Mouse (Mus musculus) stomach, embryonic 15.5 days (tissue): ENCODE data around the gene Grin2b. TPM values are rescaled to one million over a fixed set of nuclear protein-coding genes. Genes with fewer than 3 reads are reported as not detected.

Experiments used
- ATAC-seq: fragments of 200-750 bp; cut with Nextera tagmentation; 2 replicates; pipeline ENCODE4 v1.8.0; 2017; ENCODE audit warnings: low read depth, moderate number of reproducible peaks, moderate TSS enrichment; ENCODE audit not compliant: insufficient read depth, low FRiP score
- H3K27ac ChIP-seq: fragments of 300-500 bp; sonication (generic); 2 replicates; pipeline ENCODE4 v1.5.1; 2015; ENCODE audit warnings: mild to moderate bottlenecking, inconsistent platforms
- H3K27me3 ChIP-seq: fragments of 300-500 bp; sonication (generic); replicated peaks from 2 replicates; pipeline ENCODE4 v1.6.1; 2015; ENCODE audit warnings: inconsistent platforms
- H3K36me3 ChIP-seq: fragments of 300-500 bp; sonication (generic); 2 replicates; pipeline ENCODE4 v1.6.1; 2015; ENCODE audit warnings: inconsistent platforms
- H3K4me1 ChIP-seq: fragments of 300-500 bp; sonication (generic); 2 replicates; pipeline ENCODE4 v1.6.1; 2015; ENCODE audit warnings: inconsistent platforms
- H3K4me2 ChIP-seq: fragments of 300-500 bp; sonication (generic); 2 replicates; pipeline ENCODE4 v1.6.1; 2015; ENCODE audit warnings: mild to moderate bottlenecking, inconsistent platforms
- H3K4me3 ChIP-seq: fragments of 300-500 bp; sonication (generic); replicated peaks from 2 replicates; pipeline ENCODE4 v1.5.1; 2015; ENCODE audit warnings: inconsistent platforms
- H3K9ac ChIP-seq: fragments of 300-500 bp; sonication (generic); 2 replicates; pipeline ENCODE4 v1.6.1; 2015; ENCODE audit warnings: inconsistent platforms
- H3K9me3 ChIP-seq: fragments of 300-500 bp; sonication (generic); 2 replicates; pipeline ENCODE4 v1.6.1; 2016; ENCODE audit warnings: inconsistent platforms
- WGBS: fragments of 180-500 bp; shearing (Covaris S2); methylation state at CpG from one replicate; pipeline ENCODE4 v1.1.7; 2015; 5-methylcytosine and 5-hydroxymethylcytosine counted together
- polyA plus RNA-seq: library from polyadenylated mRNA; unstranded; fragments of >200 nt; fragmentation: Nextera tagmentation; extraction: Ambion mirVana; gene quantifications from 2 replicates; pipeline ENCODE4 v1.2.1, GENCODE M21; 2015

Grin2b gene
- polyA plus RNA-seq, 1 experiment from 2014 or later, result 0.83 TPM

GRCm38 (mm10) chr6:136079991-136080734 lies 93.1 kb downstream of the Grin2b start:
- Histone ChIP-seq H3K36me3 (no peaks in the 10 kb centered on the region), H3K9me3 (no peaks in the 10 kb centered on the region), H3K9ac (no peak overlapping the region), H3K4me2 (no peak overlapping the region), H3K27ac (no peak overlapping the region), H3K4me3 (no peak overlapping the region), H3K27me3 (no peaks in the 10 kb centered on the region), H3K4me1 (no peaks in the 10 kb centered on the region)
- WGBS, result 61% methylated on average over 17 of the region's 17 CpGs
- ATAC-seq, result no peak

DNA sequence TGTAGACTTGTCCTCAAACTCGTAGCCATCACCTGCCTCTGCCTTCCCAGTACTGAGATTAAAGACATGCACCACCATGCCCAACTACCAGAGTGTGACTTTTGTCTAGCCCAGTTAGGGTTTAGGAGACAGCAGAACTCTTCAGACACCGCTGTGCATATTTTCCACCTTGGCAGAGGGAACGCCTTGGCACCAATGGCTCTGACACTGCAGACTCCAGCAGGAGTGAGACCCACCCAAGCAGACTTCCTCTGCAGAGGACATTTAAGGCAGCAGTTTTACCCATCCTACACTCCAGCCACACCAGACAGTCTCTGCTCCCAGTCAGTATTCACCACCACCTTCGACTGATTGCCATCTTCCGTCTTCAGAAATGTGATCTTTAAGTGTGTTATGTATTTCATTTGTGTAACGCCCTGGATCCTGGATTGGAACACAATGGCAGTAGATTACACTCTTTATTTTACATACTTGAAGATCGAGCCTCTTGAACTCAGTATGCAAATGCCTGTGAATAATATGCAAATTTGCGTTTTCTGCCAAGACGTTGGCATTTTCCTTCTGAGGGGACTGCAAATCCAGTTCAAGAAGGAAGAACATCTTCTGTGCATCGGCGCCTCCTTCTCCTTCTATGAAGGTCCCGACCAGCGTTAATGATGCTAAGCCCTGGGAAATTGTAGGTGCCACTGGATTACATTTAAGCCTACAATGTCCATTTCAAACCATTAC lies 100.8 kb downstream of the Grin2b start:
- ATAC-seq, result no peak
- WGBS, result 89% methylated on average over 13 of the region's 13 CpGs
- Histone ChIP-seq H3K27ac (no peak overlapping the region), H3K4me1 (no peaks in the 10 kb centered on the region), H3K27me3 (no peaks in the 10 kb centered on the region), H3K36me3 (no peaks in the 10 kb centered on the region), H3K4me3 (no peak overlapping the region), H3K9ac (no peak overlapping the region), H3K4me2 (no peak overlapping the region), H3K9me3 (no peaks in the 10 kb centered on the region)

DNA sequence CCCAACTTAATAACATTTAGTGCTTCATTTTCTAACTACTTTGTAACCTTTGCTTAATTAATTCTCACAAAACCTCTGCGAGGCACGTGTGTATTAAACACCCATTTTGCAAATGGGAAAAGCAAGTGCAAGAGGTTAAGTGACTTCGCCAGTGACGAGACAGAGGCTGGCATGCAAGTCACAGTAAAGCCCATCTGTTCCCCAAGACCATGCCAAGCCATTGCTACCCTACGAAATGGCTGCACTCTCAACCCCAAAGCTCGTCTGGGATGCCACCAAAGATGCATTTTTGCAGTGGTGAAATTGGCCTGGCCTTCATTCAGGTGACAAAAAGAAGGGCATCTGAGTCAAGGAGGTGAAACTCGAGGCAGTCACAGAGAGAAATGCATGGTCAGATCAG lies 103.2 kb downstream of the Grin2b start:
- WGBS, result 84% methylated on average over 7 of the region's 7 CpGs
- H3K36me3 ChIP-seq, result no peaks in the 10 kb centered on the region
- no peaks in the 10 kb centered on the region for H3K27me3 ChIP-seq
- H3K4me3 ChIP-seq, result no peak overlapping the region
- no peak overlapping the region for H3K27ac ChIP-seq
- no peaks in the 10 kb centered on the region for H3K4me1 ChIP-seq
- no peak overlapping the region for H3K9ac ChIP-seq
- H3K4me2 ChIP-seq, result no peak overlapping the region
- no peak for ATAC-seq
- H3K9me3 ChIP-seq, result no peaks in the 10 kb centered on the region

DNA sequence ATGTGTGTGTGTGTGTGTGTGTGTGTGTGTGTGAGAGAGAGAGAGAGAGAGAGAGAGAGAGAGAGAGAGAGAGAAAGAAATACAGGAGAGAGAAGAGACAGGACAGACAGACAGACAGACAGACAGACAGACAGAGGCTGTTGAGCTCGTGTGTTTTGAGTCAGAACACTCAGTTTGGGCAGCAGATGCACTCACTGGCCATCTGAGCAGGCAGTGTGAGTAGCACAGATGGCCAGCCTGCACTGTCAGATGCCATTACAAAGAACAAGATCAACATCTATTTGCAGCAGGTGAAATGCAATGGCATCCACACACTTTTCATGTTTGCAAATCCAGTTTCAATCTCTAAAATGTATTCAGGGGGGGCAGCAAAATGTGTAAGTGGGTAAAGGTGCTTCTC lies 120.0 kb downstream of the Grin2b start:
- H3K4me1 ChIP-seq, result no peaks in the 10 kb centered on the region
- no peaks in the 10 kb centered on the region for H3K9me3 ChIP-seq
- no peak overlapping the region for H3K4me2 ChIP-seq
- no peak overlapping the region for H3K27ac ChIP-seq
- no peaks in the 10 kb centered on the region for H3K36me3 ChIP-seq
- no peak overlapping the region for H3K4me3 ChIP-seq
- WGBS, result 20% methylated on average over 1 of the region's 1 CpGs
- no peak overlapping the region for H3K9ac ChIP-seq
- ATAC-seq, result no peak
- H3K27me3 ChIP-seq, result no peaks in the 10 kb centered on the region

DNA sequence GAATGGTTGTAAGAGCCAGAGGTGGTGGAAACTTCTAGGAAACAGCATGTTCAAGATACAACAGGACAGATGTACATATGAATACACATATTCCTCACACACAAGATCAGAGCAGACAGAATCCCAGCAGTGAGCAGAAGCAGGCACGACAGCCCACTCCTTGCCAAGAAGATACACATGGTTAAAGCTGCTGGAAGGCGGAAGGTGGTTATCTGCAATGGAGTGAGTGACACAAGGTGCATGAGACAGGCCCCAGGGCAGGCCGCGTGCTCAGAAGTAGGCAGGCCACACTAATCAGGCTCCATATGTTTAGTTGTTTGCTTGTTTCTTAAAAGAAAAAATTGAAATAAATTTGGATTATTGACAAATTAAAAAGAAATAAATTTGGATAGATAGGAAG lies 123.0 kb downstream of the Grin2b start:
- Histone ChIP-seq H3K4me2 (no peak overlapping the region), H3K27ac (no peak overlapping the region), H3K4me1 (no peaks in the 10 kb centered on the region), H3K4me3 (no peak overlapping the region), H3K9ac (no peak overlapping the region), H3K9me3 (no peaks in the 10 kb centered on the region), H3K27me3 (no peaks in the 10 kb centered on the region), H3K36me3 (no peaks in the 10 kb centered on the region)
- 79% methylated on average over 4 of the region's 4 CpGs for WGBS
- no peak for ATAC-seq

GRCm38 (mm10) chr6:136048084-136048483 lies 125.2 kb downstream of the Grin2b start:
- no peak for ATAC-seq
- no peak overlapping the region for H3K27ac ChIP-seq
- no peak overlapping the region for H3K4me3 ChIP-seq
- H3K4me2 ChIP-seq, result no peak overlapping the region
- H3K36me3 ChIP-seq, result no peaks in the 10 kb centered on the region
- no peaks in the 10 kb centered on the region for H3K27me3 ChIP-seq
- 83% methylated on average over 2 of the region's 2 CpGs for WGBS
- H3K9me3 ChIP-seq, result no peaks in the 10 kb centered on the region
- H3K4me1 ChIP-seq, result no peaks in the 10 kb centered on the region
- no peak overlapping the region for H3K9ac ChIP-seq

GRCm38 (mm10) chr6:136046091-136046490 lies 127.2 kb downstream of the Grin2b start:
- Histone ChIP-seq H3K36me3 (no peaks in the 10 kb centered on the region), H3K9ac (no peak overlapping the region), H3K4me3 (no peak overlapping the region), H3K27me3 (no peaks in the 10 kb centered on the region), H3K4me1 (no peaks in the 10 kb centered on the region), H3K27ac (no peak overlapping the region), H3K9me3 (no peaks in the 10 kb centered on the region), H3K4me2 (no peak overlapping the region)
- WGBS, result 76% methylated on average over 7 of the region's 7 CpGs
- ATAC-seq, result no peak

DNA sequence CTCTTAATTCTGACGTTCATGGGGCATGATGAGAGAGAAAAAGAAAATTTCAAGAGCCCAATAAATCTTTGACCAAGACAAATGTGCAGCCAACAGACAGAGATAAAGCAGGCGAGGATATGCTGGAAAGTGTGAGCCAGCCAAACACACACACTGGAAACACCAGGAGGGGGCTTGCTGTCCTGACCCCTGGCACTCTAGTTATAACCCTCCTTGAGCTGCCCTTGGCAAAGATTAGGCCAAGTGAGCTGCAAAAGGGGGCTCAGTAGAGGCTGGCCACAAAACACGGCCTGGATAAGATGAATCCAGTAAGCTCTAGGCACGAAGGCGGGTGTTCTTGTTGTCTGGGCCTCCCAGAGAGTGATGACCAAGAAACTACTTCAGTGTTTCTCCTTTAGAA lies 128.8 kb downstream of the Grin2b start:
- H3K9me3 ChIP-seq, result no peaks in the 10 kb centered on the region
- no peaks in the 10 kb centered on the region for H3K4me1 ChIP-seq
- 72% methylated on average over 5 of the region's 5 CpGs for WGBS
- no peaks in the 10 kb centered on the region for H3K36me3 ChIP-seq
- H3K9ac ChIP-seq, result no peak overlapping the region
- H3K27ac ChIP-seq, result no peak overlapping the region
- no peak overlapping the region for H3K4me2 ChIP-seq
- no peaks in the 10 kb centered on the region for H3K27me3 ChIP-seq
- no peak for ATAC-seq
- no peak overlapping the region for H3K4me3 ChIP-seq

DNA sequence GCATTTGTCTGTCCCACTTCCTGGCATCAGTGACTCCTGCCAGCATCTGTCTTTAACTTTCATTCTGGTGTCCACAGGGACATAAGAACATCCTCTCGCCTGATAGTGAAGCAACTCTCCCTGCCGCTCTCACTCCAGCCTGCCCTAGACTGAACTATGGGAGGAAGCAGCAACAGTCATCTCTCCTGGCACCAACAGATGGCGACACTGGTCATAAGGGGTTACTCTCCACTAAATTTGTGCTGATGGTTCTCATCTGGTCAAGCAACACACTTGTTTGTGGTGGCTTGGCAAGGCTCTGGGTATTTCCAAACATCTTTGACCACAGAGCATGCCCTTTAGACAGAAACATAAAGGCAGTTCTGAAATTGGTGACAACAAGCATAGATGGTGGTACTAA lies 130.9 kb downstream of the Grin2b start:
- ATAC-seq, result no peak
- WGBS, result 83% methylated on average over 3 of the region's 3 CpGs
- H3K27me3 ChIP-seq, result no peaks in the 10 kb centered on the region
- H3K4me2 ChIP-seq, result no peak overlapping the region
- H3K27ac ChIP-seq, result no peak overlapping the region
- H3K9ac ChIP-seq, result no peak overlapping the region
- no peaks in the 10 kb centered on the region for H3K36me3 ChIP-seq
- H3K9me3 ChIP-seq, result no peaks in the 10 kb centered on the region
- H3K4me3 ChIP-seq, result no peak overlapping the region
- no peaks in the 10 kb centered on the region for H3K4me1 ChIP-seq

- Histone ChIP-seq H3K27me3 (no peaks in the 10 kb centered on the region), H3K4me2 (no peak overlapping the region), H3K27ac (no peak overlapping the region), H3K9ac (no peak overlapping the region), H3K4me3 (no peak overlapping the region), H3K36me3 (no peaks in the 10 kb centered on the region), H3K9me3 (no peaks in the 10 kb centered on the region), H3K4me1 (no peaks in the 10 kb centered on the region)
- no peak for ATAC-seq
- WGBS, result 88% methylated on average over 8 of the region's 8 CpGs
Observed at GRCm38 (mm10) chr6:136041821-136042220, 131.5 kb downstream of the Grin2b start.

- WGBS, result 69% methylated on average over 3 of the region's 3 CpGs
- no peak overlapping the region for H3K27ac ChIP-seq
- no peak for ATAC-seq
Observed at GRCm38 (mm10) chr6:136040931-136041330, 132.4 kb downstream of the Grin2b start.

DNA sequence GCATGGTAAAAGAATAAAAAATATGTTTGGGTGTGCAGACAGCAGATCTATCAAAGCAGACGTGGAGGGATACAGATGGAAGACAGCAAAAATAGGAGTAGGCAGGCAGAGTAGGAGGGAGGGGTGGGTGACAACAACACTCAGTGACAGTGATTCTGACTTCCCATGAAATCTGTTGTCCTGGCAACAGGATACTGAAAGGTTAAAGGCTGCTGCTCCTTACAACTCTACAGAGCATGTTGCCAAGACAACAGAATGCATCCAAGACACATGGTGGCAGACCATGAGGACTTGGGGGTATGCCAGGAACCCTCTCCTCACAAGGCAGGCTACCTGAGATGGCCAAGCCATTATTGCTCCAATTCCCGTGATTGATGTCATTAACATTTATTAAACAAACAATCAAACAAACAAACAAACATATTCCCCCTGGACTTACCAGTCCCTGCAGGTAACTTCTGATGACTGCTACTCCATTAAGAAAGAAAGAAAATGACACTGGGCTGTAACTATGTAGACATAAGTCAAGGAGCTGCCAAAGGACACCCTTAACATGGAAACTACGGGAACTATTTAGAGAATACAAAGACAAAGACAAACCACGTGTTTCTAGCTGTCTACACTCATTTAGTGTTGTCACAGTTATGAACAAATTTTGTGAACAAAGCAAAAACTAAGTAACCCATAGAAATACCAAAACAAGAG lies 143.9 kb downstream of the Grin2b start:
- WGBS, result 69% methylated on average over 4 of the region's 4 CpGs
- Histone ChIP-seq H3K4me3 (no peak overlapping the region), H3K9ac (no peak overlapping the region), H3K27ac (no peak overlapping the region), H3K4me1 (no peaks in the 10 kb centered on the region), H3K9me3 (no peaks in the 10 kb centered on the region), H3K4me2 (no peak overlapping the region), H3K36me3 (no peaks in the 10 kb centered on the region), H3K27me3 (no peaks in the 10 kb centered on the region)
- ATAC-seq, result no peak

More at GRCm38 (mm10) chr6:136040931-136041330, 132.4 kb downstream of the Grin2b start:
- Histone ChIP-seq H3K36me3 (no peaks in the 10 kb centered on the region), H3K9me3 (no peaks in the 10 kb centered on the region), H3K9ac (no peak overlapping the region), H3K4me3 (no peak overlapping the region), H3K4me2 (no peak overlapping the region), H3K27me3 (no peaks in the 10 kb centered on the region), H3K4me1 (no peaks in the 10 kb centered on the region)
